Mouse (Mus musculus): Measurements from ENCODE around the gene Bbs9. TPM values are rescaled to one million over a fixed set of nuclear protein-coding genes. Genes with fewer than 3 reads are reported as not detected.
A peak's percentile ranks its signal among the peaks of the same experiment; 100 is the strongest.

Bbs9 gene
- total RNA-seq, 2 experiments from 2014 or later = 8.2 to 9.4 TPM

- intact Hi-C loops (cut with DNase I; ENCODE audit: low total_unique reads) = no loop called here
- no peak for DNase-seq
Observed at GRCm38 (mm10) chr9:22677132-22677829, 201.8 kb downstream of the Bbs9 start.

- DNase-seq = no peak
- intact Hi-C loops (cut with DNase I; ENCODE audit: low total_unique reads) = no loop called here
Observed at GRCm38 (mm10) chr9:22677997-22678396, 202.5 kb downstream of the Bbs9 start.

- DNase-seq = no peak
- intact Hi-C loops (cut with DNase I; ENCODE audit: low total_unique reads) = no loop called here
Observed at GRCm38 (mm10) chr9:22678496-22678895, 203.0 kb downstream of the Bbs9 start.

GRCm38 (mm10) chr9:22679485-22679884 lies 204.0 kb downstream of the Bbs9 start:
- intact Hi-C loops (cut with DNase I; ENCODE audit: low total_unique reads) = no loop called here

GRCm38 (mm10) chr9:22680031-22680430 lies 204.5 kb downstream of the Bbs9 start:
- DNase-seq = no peak
- intact Hi-C loops (cut with DNase I; ENCODE audit: low total_unique reads) = no loop called here

More at GRCm38 (mm10) chr9:22679485-22679884, 204.0 kb downstream of the Bbs9 start:
- no peak for DNase-seq

- peak; percentile 20 for DNase-seq
- intact Hi-C loops (cut with DNase I; ENCODE audit: low total_unique reads) = no loop called here
Observed at GRCm38 (mm10) chr9:22680484-22680883, 205.0 kb downstream of the Bbs9 start.

- no peak for DNase-seq
- intact Hi-C loops (cut with DNase I; ENCODE audit: low total_unique reads) = no loop called here
Observed at GRCm38 (mm10) chr9:22683786-22684185, 208.3 kb downstream of the Bbs9 start.

- intact Hi-C loops (cut with DNase I; ENCODE audit: low total_unique reads) = no loop called here
- no peak for DNase-seq
Observed at GRCm38 (mm10) chr9:22686765-22687472, 211.4 kb downstream of the Bbs9 start.

- intact Hi-C loops (cut with DNase I; ENCODE audit: low total_unique reads) = no loop called here
- DNase-seq = no peak
Observed at GRCm38 (mm10) chr9:22690234-22690633, 214.7 kb downstream of the Bbs9 start.

- no peak for DNase-seq
- intact Hi-C loops (cut with DNase I; ENCODE audit: low total_unique reads) = no loop called here
Observed at GRCm38 (mm10) chr9:22695392-22695791, 219.9 kb downstream of the Bbs9 start.

GRCm38 (mm10) chr9:22696809-22697374 lies 221.4 kb downstream of the Bbs9 start:
- DNase-seq = no peak
- intact Hi-C loops (cut with DNase I; ENCODE audit: low total_unique reads) = no loop called here

- intact Hi-C loops (cut with DNase I; ENCODE audit: low total_unique reads) = no loop called here
- no peak for DNase-seq
Observed at GRCm38 (mm10) chr9:22697811-22698210, 222.3 kb downstream of the Bbs9 start.

GRCm38 (mm10) chr9:22698501-22698900 lies 223.0 kb downstream of the Bbs9 start:
- DNase-seq = no peak
- intact Hi-C loops (cut with DNase I; ENCODE audit: low total_unique reads) = no loop called here

- DNase-seq = no peak
- intact Hi-C loops (cut with DNase I; ENCODE audit: low total_unique reads) = loop anchor here (10.0 kb wide), 1 partner anchor 313 kb away; no protein-coding TSS in a partner anchor
Observed at GRCm38 (mm10) chr9:22702065-22702611, 226.6 kb downstream of the Bbs9 start.

GRCm38 (mm10) chr9:22702812-22703367 lies 227.4 kb downstream of the Bbs9 start:
- intact Hi-C loops (cut with DNase I; ENCODE audit: low total_unique reads) = loop anchor here (10.0 kb wide), 1 partner anchor 312 kb away; no protein-coding TSS in a partner anchor
- DNase-seq = no peak

- intact Hi-C loops (cut with DNase I; ENCODE audit: low total_unique reads) = loop anchor here (10.0 kb wide), 1 partner anchor 311 kb away; no protein-coding TSS in a partner anchor
- DNase-seq = no peak
Observed at GRCm38 (mm10) chr9:22703541-22703940, 228.0 kb downstream of the Bbs9 start.

- intact Hi-C loops (cut with DNase I; ENCODE audit: low total_unique reads) = loop anchor here (10.0 kb wide), 1 partner anchor 307 kb away; no protein-coding TSS in a partner anchor
- DNase-seq = no peak
Observed at GRCm38 (mm10) chr9:22707166-22707913, 231.8 kb downstream of the Bbs9 start.

GRCm38 (mm10) chr9:22708970-22709726 lies 233.6 kb downstream of the Bbs9 start:
- intact Hi-C loops (cut with DNase I; ENCODE audit: low total_unique reads) = loop anchor here (10.0 kb wide), 1 partner anchor 306 kb away; no protein-coding TSS in a partner anchor
- peak; percentile 64 for DNase-seq
